Mouse (Mus musculus) bone marrow macrophage, adult 2 months (primary cell): ENCODE data around the gene Ntm. TPM values are rescaled to one million over a fixed set of nuclear protein-coding genes. Genes with fewer than 3 reads are reported as not detected.

Experiments
- H3K27ac ChIP-seq: 2 replicates; pipeline ENCODE4 v1.5.1; 2012; ENCODE audit warnings: low read depth, low read length; ENCODE audit not compliant: insufficient read depth
- H3K4me1 ChIP-seq: 2 replicates; pipeline ENCODE4 v1.6.1; 2012; ENCODE audit warnings: low read length; ENCODE audit not compliant: control insufficient read depth, insufficient read depth
- H3K4me3 ChIP-seq: 2 replicates; pipeline ENCODE4 v1.5.1; 2012; ENCODE audit warnings: mild to moderate bottlenecking, low read length, moderate library complexity; ENCODE audit not compliant: insufficient read depth
- CTCF ChIP-seq: IDR thresholded peaks from 2 replicates; pipeline ENCODE4 v1.5.1; 2012; ENCODE audit warnings: low read depth, mild to moderate bottlenecking, low read length, moderate library complexity
- POLR2A ChIP-seq: IDR thresholded peaks from 2 replicates; pipeline ENCODE4 v1.6.1; 2012; ENCODE audit warnings: mild to moderate bottlenecking, low read depth, low read length, borderline replicate concordance
- polyA plus RNA-seq: library from polyadenylated mRNA; stranded (reverse); fragments of >200 nt; gene quantifications from 2 replicates; pipeline ENCODE4 v1.2.4, GENCODE M21; 2012; ENCODE audit not compliant: missing spikeins, insufficient read depth, insufficient read length

Ntm gene
- polyA plus RNA-seq, 1 experiment, result not detected

- H3K4me1 ChIP-seq, result no peaks in the 10 kb centered on the region
- no peak overlapping the region for H3K27ac ChIP-seq
- TF ChIP-seq POLR2A, result no peak
- no peak for TF ChIP-seq CTCF
- no peak overlapping the region for H3K4me3 ChIP-seq
Observed at GRCm38 (mm10) chr9:29325137-29325536, 637.8 kb downstream of the Ntm start.

- Histone ChIP-seq H3K27ac (no peak overlapping the region), H3K4me3 (no peak overlapping the region), H3K4me1 (no peaks in the 10 kb centered on the region)
- TF ChIP-seq CTCF (no peak), POLR2A (no peak)
Observed at GRCm38 (mm10) chr9:29319197-29319596, 643.7 kb downstream of the Ntm start.

- Histone ChIP-seq H3K4me3 (no peak overlapping the region), H3K27ac (no peak overlapping the region), H3K4me1 (no peaks in the 10 kb centered on the region)
- TF ChIP-seq POLR2A, result no peak
- no peak for TF ChIP-seq CTCF
Observed at GRCm38 (mm10) chr9:29318676-29319162, 644.2 kb downstream of the Ntm start.

- TF ChIP-seq CTCF, result no peak
- no peak for TF ChIP-seq POLR2A
- H3K4me3 ChIP-seq, result no peak overlapping the region
- no peaks in the 10 kb centered on the region for H3K4me1 ChIP-seq
- H3K27ac ChIP-seq, result no peak overlapping the region
Observed at GRCm38 (mm10) chr9:29317623-29318022, 645.3 kb downstream of the Ntm start.

- TF ChIP-seq CTCF (no peak), POLR2A (no peak)
- H3K4me3 ChIP-seq, result no peak overlapping the region
Observed at GRCm38 (mm10) chr9:29315842-29316241, 647.1 kb downstream of the Ntm start.

GRCm38 (mm10) chr9:29306961-29307360 is 656.0 kb downstream of the Ntm start:
- TF ChIP-seq POLR2A (no peak), CTCF (no peak)
- Histone ChIP-seq H3K27ac (no peak overlapping the region), H3K4me1 (no peaks in the 10 kb centered on the region), H3K4me3 (no peak overlapping the region)

More at GRCm38 (mm10) chr9:29315842-29316241, 647.1 kb downstream of the Ntm start:
- no peaks in the 10 kb centered on the region for H3K4me1 ChIP-seq
- no peak overlapping the region for H3K27ac ChIP-seq

GRCm38 (mm10) chr9:29298340-29298739 is 664.6 kb downstream of the Ntm start:
- no peak overlapping the region for H3K27ac ChIP-seq
- H3K4me3 ChIP-seq, result no peak overlapping the region
- TF ChIP-seq CTCF (no peak), POLR2A (no peak)
- H3K4me1 ChIP-seq, result no peaks in the 10 kb centered on the region

GRCm38 (mm10) chr9:29296752-29297151 is 666.2 kb downstream of the Ntm start:
- Histone ChIP-seq H3K27ac (no peak overlapping the region), H3K4me3 (no peak overlapping the region), H3K4me1 (no peaks in the 10 kb centered on the region)
- TF ChIP-seq CTCF, result no peak
- no peak for TF ChIP-seq POLR2A

- Histone ChIP-seq H3K4me3 (no peak overlapping the region), H3K4me1 (no peaks in the 10 kb centered on the region), H3K27ac (no peak overlapping the region)
- TF ChIP-seq CTCF (no peak), POLR2A (no peak)
Observed at GRCm38 (mm10) chr9:29288003-29288704, 674.8 kb downstream of the Ntm start.

GRCm38 (mm10) chr9:29285144-29285543 is 677.8 kb downstream of the Ntm start:
- H3K27ac ChIP-seq, result no peak overlapping the region
- no peaks in the 10 kb centered on the region for H3K4me1 ChIP-seq
- no peak overlapping the region for H3K4me3 ChIP-seq
- TF ChIP-seq CTCF (no peak), POLR2A (no peak)
